Mouse (Mus musculus): Measurements from ENCODE around the gene Catspere2. TPM values are rescaled to one million over a fixed set of nuclear protein-coding genes. Genes with fewer than 3 reads are reported as not detected.
A peak's percentile ranks its signal among the peaks of the same experiment; 100 is the strongest.
"Not testable (repeated sequence)": the region's sequence is repeated elsewhere in the genome, so short reads cannot be mapped to it uniquely, and the experiment has no call there.

The Catspere2 gene
- not detected for polyA plus RNA-seq (2017; shearing (Covaris generic))

DNA sequence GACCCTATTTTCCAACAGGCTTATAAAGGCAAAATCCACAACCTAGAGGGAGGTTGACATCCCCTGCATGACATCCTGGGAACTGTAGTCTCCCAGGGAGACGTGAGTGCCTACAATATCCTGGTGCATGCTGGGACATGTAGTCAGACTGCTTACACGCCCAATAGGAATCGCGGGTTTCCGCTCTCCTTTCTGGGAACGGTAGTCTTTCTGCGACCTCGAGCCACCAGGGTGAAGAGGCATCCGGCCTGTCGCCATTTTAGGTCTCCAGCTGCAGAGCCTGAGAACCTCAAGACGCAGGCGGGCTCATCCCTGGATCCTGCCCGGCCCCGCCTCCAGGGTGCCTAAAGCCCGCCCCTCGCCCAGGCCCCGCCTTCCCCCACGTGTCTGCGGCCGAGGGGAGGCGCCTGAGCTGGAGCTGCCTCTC lies at the start of gene Catspere2:
Catspere2 (plus strand) TSS at position 400 of the 427 bp plus-strand sequence.
- ATAC-seq = peak; percentile 91

DNA sequence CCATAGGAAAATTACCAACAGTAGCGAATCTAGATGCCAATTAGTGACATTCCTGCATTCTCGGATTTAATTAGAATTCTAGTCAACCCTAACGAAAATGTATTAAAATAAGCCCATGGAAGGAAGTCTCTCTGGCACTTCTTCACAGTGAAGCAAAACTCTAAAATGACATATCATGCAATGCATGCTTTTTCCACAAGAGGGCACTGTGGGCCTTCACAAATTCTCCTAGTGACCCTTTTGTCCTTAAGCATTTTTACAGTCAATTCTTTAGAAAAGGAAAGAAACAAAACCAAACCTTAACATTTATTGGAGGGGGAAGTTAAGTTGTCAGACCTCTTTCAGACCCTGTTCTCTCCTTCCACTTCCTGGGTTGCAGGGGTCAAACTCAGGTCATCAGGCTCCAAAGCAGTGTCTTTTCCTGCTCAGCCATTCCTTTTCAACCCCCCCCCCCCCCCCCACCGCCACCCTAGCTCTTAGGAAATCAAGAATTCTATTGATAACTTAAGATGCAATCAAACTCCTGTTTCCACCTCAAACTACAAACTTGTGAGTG lies 42.7 kb upstream of the Catspere2 start:
- peak; percentile 58 for ATAC-seq

DNA sequence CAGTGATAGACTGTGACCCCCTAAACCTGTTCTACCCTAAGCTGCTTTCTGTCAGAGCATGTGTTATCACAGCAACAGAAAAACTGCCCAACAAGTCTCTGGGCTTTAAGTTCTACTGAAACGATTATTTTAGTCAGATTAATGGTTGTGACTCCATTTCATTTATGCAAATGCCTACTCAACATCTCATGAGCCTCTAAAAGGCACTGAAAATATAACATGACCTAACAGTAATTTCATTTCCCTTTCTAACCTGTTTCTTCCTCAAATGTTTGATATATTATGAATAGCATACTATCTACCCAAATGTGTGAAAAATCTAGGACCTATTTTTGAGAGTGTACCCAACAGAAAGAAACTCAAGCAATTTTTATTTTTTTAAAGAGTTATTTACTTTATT lies 1.9 kb upstream of the Catspere2 start:
- no peak for ATAC-seq

DNA sequence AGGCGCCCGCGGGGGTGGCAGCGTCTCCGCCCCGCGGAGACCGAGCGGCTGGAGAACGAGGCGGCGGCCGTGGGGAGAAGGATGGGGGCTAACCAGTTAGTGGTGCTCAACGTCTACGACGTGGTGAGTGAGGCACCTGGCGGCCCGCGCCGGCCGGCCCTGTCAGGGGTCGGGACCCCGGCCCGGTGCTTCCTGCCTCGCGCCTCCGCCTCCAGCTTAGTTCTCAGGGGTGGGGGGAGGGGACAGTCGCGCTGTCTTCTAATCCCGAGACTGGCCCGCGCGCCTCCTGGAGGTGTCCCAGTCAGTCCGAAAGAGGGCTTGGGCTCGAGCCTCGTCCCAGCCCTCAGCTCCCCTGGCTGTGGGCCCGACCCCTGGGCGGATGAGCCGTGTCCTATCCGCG lies 359 bp downstream of the Catspere2 start:
- peak; percentile 25 for ATAC-seq

DNA sequence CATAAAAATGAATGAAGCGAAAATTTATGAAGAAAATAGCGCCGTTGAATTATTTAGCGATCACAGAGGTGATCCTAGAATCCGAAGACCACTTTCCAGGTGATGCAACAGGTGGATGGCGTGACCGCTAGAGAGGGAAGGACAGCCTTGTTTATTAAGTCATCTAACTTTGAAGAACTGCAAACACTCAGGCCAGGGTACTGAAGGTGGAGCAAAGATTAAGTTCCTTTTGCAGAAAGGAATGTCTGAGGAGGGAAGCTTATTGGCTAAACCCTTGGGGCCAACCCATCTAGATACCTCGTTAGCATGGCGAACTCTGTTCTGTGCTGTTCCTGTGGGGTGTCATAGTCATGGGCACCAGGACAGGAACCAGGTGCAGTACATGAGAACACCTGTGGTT lies 983 bp downstream of the Catspere2 start:
- no peak for ATAC-seq

DNA sequence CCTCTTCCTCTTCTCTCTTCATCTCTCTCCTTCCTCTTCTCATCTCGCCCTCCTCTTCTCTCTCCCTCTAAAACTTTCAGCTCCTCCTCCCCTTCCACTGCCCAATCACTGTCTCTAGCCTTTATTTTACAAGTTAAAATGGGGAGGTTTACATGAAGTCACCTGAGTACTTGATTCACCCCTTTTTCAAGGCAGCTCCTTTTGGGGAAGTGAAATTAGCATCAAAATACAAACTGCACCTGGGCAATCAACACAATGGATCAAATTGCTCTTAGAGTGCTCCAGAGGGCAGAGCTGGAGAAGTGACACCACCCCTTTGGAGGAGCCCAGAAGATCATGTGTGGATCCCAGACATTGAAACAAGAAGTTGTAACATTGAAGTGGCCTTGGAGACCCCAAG lies 4.3 kb downstream of the Catspere2 start:
- not testable (repeated sequence) for ATAC-seq

DNA sequence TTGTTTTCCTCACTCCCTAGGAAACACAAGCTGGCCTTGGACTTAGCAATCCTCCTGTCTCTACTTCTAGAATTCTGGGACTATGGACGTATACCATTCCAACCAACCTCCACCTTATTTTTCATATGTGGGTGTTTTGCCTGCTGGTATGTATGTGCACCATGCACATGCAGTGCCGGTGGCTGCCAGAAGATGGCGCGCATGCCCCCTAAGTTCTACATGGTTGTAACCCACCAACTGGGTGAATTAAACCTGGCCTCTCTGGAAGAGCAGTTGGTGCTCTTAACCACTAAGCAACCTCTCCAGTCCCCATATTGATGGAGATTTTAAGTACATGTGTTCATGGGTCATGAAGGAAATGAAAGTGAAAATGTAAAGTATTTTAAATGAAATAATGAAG lies 89.6 kb downstream of the Catspere2 start:
- ATAC-seq = not testable (repeated sequence)

DNA sequence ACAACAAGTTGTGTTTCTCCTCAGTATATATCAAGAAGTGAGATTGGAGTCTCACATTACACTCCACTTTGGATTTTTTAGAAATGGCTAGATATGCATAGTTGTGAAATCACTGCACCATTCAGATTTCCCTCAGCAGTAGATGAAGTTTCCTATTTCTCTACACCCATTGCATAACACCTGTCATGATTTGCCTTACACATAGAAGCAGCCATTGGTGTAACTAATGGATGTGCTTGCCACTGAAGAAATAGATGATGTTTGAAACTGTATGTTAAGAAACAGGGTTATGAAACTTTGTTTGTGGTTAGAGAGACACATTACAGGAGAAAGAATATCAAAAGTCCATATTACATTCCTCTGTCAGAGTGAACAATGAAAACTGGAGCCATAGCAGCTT lies 114.6 kb downstream of the Catspere2 start:
- not testable (repeated sequence) for ATAC-seq

DNA sequence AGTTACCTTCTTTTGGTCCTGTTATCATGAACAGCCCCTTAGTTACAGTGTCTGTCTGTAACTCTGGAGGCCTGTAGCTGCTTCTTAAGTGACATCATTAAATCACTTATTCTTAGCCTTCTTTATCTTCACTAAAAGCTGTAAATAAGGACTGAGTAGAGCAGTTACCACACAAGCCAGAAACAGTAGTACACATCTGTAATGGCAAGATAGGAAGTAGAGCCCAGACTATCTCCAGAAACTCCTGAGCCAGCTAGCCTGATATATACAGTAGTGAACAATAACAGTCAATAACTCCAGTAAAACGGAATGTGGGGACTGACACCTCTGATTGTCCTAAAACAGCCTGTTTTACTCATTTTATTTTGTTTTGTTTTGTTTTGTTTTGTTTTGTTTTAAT lies 125.3 kb downstream of the Catspere2 start:
- ATAC-seq = not testable (repeated sequence)

DNA sequence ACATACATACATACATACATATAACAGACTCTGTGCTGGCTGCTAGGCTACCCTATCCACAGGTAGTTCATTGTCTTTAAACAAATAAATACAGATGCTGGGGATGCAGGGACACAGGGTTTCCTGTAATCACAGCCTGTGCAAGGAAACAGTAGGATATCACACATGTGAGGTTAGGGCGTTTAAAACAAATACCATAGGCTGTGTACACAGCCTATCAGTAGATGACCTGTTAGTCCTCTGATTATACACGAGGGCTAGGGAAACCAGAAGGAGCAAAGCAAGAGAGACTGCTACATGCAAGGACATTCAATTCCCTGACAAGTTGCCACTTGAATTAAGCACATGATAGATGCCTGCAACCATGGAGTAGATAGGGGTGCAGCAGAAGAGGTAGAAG lies 139.0 kb downstream of the Catspere2 start:
- ATAC-seq = not testable (repeated sequence)

DNA sequence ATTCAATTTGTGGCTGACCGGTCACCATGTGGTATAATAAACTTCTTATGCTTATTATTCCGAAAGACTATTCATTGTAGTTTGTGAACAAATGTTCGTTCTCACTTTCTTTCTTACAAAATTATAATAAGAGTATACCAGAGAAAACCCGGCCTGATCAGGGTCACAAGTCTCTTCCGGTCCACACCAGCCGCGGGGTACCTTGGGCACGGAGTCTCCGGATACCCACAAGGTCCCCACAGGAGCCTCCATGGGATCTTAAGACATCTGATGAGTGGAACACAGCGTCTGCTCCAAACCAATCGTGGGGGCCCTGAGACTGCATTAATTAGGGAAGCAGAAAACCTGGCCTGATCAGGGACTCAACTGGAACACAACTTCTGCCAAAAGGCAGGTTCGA lies 151.1 kb downstream of the Catspere2 start:
- no peak for ATAC-seq

DNA sequence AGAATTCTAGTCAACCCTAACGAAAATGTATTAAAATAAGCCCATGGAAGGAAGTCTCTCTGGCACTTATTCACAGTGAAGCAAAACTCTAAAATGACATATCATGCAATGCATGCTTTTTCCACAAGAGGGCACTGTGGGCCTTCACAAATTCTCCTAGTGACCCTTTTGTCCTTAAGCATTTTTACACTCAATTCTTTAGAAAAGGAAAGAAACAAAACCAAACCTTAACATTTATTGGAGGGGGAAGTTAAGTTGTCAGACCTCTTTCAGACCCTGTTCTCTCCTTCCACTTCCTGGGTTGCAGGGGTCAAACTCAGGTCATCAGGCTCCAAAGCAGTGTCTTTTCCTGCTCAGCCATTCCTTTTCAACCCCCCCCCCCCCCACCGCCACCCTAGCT lies 163.3 kb downstream of the Catspere2 start:
- peak; percentile 72 for ATAC-seq

DNA sequence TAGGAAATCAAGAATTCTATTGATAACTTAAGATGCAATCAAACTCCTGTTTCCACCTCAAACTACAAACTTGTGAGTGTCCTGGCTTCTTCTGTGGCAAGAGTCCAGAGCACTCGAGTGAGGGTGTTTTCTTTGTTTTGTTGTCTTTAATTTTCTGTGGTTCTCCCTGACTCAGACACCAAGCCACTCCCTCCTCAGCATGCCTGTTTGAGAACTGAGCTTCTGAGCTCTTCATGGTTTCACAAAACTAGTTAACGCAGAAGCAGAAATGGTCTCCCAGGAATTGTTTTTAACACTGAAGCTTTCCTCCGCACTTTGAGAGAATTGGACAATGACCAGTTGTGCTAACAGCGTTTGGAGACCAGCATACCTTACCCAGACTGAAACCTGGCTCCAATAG lies 163.7 kb downstream of the Catspere2 start:
- ATAC-seq = not testable (repeated sequence)

DNA sequence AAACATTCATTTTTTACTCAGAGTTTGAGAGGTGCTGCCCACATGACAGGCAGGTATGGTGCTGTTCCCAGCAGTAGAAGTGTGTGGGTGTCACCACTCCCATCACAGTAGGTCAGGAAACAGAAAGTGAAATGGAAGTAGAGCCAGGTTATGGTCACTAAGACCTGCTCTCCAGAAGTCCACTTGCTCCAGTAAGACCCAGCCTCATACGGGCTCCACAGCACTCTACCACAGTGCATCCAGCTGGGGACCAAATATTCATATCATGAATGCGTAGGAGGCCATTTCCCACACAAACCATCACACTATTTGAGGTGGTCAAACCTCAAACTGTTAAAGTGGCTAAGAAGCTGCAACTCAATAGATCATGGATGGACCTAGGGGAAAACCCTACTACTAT lies 199.0 kb downstream of the Catspere2 start:
- peak; percentile 19 for ATAC-seq

DNA sequence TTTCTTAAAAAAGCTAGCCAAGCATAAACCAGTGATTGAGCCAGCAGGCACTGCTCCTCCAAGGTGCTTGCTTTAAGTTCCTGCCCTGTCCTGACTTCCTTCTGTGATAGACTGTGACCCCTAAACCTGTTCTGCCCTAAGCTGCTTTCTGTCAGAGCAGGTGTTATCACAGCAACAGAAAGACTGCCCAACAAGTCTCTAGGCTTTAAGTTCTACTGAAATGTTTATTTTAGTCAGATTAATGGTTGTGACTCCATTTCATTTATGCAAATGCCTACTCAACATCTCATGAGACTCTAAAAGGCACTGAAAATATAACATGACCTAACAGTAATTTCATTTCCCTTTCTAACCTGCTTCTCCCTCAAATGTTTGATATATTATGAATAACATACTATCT lies 202.4 kb downstream of the Catspere2 start:
- no peak for ATAC-seq

DNA sequence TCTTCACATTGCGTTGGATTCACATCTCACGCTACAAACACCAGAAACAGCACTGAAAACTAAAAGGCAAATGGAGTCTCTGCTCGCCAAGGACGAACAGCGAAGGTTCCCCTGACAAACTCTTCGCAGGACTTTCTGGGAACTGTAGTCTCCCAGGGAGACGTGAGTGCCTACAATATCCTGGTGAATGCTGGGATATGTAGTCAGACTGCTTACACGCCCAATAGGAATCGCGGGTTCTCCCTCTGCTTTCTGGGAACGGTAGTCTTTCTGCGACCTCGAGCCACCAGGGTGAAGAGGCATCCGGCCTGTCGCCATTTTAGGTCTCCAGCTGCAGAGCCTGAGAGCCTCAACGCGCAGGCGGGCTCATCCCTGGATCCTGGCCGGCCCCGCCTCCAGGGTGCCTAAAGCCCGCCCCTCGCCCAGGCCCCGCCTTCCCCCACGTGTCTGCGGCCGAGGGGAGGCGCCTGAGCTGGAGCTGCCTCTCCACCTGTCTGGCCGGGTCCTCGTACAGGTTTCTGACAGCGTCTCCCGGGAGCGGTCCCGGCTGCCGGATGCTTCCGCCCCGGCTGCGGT lies 204.1 kb downstream of the Catspere2 start, which contains the start of gene Desi2:
Desi2 (plus strand) TSS at position 202 of the 576 bp plus-strand sequence.
- peak; percentile 88 for ATAC-seq

DNA sequence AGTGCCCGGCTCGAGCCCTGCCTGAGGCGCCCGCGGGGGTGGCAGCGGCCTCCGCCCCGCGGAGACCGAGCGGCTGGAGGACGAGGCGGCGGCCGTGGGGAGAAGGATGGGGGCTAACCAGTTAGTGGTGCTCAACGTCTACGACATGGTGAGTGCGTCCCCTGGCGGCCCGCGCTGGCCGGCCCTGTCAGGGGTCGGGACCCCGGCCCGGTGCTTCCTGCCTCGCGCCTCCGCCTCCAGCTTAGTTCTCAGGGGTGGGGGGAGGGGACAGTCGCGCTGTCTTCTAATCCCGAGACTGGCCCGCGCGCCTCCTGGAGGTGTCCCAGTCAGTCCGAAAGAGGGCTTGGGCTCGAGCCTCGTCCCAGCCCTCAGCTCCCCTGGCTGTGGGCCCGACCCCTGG lies 204.6 kb downstream of the Catspere2 start:
- peak; percentile 28 for ATAC-seq

DNA sequence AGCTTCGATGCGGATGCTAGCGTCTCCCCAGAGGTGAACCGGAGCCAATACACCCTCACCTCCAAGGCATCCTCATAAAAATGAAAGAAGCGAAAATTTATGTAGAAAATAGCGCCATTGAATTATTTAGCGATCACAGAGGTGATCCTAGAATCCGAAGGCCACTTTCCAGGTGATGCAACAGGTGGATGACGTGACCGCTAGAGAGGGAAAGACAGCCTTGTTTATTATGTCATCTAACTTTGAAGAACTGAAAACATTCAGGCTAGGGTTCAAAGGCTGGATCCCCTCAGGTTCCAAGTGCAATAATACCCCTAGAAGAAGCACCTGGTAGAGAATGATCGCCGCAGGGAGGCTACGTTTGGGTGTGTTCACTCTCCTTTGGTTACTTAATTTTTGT lies 205.2 kb downstream of the Catspere2 start:
- peak; percentile 19 for ATAC-seq

DNA sequence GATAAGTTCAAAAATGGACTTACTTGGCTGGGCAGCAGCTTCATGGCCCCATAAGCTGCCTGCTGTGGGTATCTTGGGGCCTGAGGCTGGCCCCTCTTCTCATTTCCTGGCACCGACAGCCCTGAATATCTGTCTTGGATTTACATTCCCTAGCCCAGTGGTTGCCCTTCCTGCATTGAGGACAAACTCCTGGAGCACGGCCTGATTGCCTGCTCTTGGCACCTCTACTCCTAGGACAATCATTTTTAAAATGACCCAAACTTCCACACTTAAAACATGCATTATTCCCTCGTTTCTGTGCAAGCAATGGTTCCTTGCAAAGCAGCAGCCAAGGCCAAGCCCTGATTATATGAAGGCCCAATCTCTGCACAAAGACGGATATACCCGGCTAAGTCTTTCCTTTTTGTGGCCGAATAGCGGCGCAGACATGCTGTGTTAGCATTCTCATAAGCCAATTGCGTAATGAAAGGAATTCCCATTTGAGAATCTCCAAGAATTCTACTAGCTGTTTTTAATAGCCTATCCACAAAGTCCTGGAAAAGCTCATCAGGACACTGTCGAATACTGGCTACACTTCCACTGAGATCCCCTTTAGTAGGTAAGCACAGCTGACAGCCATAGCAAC lies 222.6 kb downstream of the Catspere2 start:
- ATAC-seq = no peak

DNA sequence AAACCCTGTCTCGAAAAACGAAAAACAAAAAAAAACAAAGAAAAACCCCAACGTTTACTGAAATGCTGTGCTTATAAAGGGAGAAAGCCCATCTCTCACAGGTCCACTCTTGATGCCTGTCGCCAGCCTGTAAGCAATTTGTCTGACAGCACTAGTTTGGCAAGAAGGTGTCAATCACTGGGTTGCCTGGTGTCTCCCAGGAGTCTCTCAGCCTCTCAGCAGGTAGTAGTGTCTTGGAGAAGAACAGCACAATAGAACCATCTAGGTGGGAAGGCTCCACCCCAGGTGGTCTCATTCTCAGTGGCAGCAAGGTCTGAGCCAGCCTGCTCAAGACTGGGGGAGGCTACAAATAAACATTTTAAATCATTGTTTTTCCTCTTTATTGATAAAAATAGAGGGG lies 224.6 kb downstream of the Catspere2 start:
- not testable (repeated sequence) for ATAC-seq

DNA sequence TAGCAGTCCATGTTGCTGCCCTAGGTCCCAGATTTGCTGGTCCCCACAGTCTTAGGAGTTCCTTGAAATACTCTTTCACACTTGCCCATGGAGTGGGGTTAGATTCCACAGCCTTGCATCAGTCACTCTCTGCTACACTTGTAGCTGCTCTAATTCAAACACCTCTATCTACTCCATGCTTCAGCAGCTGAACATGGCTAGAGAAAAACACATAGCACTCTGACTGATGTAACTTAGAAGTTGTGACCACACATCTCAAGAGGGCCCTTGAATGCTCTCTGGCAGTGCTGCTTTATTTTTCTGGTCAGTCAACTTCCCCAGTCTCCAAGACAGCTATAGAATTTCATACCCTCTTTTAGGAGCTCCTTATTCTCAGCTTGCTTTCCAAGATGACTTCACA lies 226.7 kb downstream of the Catspere2 start:
- no peak for ATAC-seq

DNA sequence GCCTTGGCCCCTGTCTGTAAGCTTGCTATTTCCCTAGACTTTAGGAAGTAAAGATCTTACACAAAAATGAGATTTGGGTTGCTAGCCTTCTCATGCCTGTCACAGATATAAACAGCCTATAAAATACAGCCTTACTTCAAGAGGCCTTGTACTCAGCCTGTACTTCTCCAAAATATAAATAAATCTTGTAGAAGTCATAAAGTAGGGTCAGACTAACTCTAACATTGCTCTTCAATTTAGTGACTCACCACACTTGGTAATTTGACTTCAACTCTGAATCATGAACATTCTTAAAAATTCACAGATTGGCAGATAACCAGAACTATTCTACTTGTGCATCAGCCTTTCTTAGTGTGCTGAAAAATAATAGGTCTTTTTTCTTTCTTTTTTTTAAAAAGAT lies 233.9 kb downstream of the Catspere2 start:
- no peak for ATAC-seq

DNA sequence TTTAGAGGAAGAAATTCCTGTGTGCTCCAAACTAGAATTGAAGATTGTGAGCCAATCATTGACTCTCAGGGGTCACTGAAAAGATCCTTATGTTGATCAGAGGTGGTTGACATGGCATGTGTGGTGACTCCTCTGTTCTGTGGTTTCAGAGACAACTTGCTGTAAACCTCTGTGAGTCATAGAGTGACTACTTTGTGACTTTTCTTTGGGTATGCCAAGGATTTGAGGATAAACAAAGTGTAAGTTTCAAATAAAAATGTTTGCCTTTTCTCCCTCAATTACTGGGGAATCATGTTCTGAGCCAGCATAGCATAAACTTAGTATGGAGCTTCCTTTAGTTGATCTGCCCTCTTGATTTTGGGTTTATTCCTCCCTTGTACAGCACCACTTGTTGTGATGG lies 235.1 kb downstream of the Catspere2 start:
- no peak for ATAC-seq

Data from CD4-positive, CD25-positive, alpha-beta regulatory T cell, adult 4 months (primary cell).